Mouse (Mus musculus) lung, postnatal 0 days (tissue): ENCODE data around the gene Rnf19b. TPM values are rescaled to one million over a fixed set of nuclear protein-coding genes. Genes with fewer than 3 reads are reported as not detected.
A peak's percentile ranks its signal among the peaks of the same experiment; 100 is the strongest.

Experiments
- ATAC-seq: fragments of 200-750 bp; cut with Nextera tagmentation; 2 replicates; pipeline ENCODE4 v1.8.0; 2017; ENCODE audit warnings: moderate library complexity
- DNase-seq: peaks from one replicate; pipeline ENCODE4 v3.0.0-alpha.2; 2016; ENCODE audit warnings: low spot score
- H3K27ac ChIP-seq: fragments of 300-500 bp; sonication (generic); 2 replicates; pipeline ENCODE4 v1.5.1; 2014; ENCODE audit warnings: antibody characterized with exemption, mild to moderate bottlenecking, low read length, mixed read lengths
- H3K27me3 ChIP-seq: fragments of 300-500 bp; sonication (generic); replicated peaks from 2 replicates; pipeline ENCODE4 v1.6.1; 2014; ENCODE audit warnings: low read length, mixed read lengths; ENCODE audit not compliant: insufficient read depth
- H3K36me3 ChIP-seq: fragments of 300-500 bp; sonication (generic); 2 replicates; pipeline ENCODE4 v1.6.1; 2014; ENCODE audit warnings: low read length, mixed read lengths; ENCODE audit not compliant: insufficient read depth
- H3K4me1 ChIP-seq: fragments of 300-500 bp; sonication (generic); 2 replicates; pipeline ENCODE4 v1.6.1; 2014; ENCODE audit warnings: antibody characterized with exemption, low read depth, low read length, mixed read lengths; ENCODE audit not compliant: insufficient read depth
- H3K4me2 ChIP-seq: fragments of 300-500 bp; sonication (generic); replicated peaks from 2 replicates; pipeline ENCODE4 v1.6.1; 2014; ENCODE audit warnings: low read depth, mild to moderate bottlenecking, low read length, moderate library complexity, mixed read lengths
- H3K4me3 ChIP-seq: fragments of 300-500 bp; sonication (generic); 2 replicates; pipeline ENCODE4 v1.5.1; 2014; ENCODE audit warnings: low read depth, low read length
- H3K9ac ChIP-seq: fragments of 300-500 bp; sonication (generic); replicated peaks from 2 replicates; pipeline ENCODE4 v1.6.1; 2014; ENCODE audit warnings: low read depth, mild to moderate bottlenecking
- H3K9me3 ChIP-seq: fragments of 300-500 bp; sonication (generic); 2 replicates; pipeline ENCODE4 v1.6.1; 2016; ENCODE audit warnings: low read length, mixed read lengths
- CTCF ChIP-seq: IDR thresholded peaks from 2 replicates; pipeline ENCODE4 v1.5.1; 2016; ENCODE audit warnings: antibody characterized with exemption, mild to moderate bottlenecking
- EP300 ChIP-seq: IDR thresholded peaks from 2 replicates; pipeline ENCODE4 v1.6.1; 2016; ENCODE audit warnings: antibody characterized with exemption, mild to moderate bottlenecking, control low read depth
- WGBS: fragments of 180-500 bp; shearing (Covaris S2); extraction: QIAGEN DNeasy Blood & Tissue Kit; methylation state at CpG from one replicate; pipeline ENCODE4 v1.1.7; 2014; 5-methylcytosine and 5-hydroxymethylcytosine counted together
- polyA plus RNA-seq: library from polyadenylated mRNA; unstranded; fragments of >200 nt; fragmentation: Nextera tagmentation; extraction: Ambion mirVana; gene quantifications from 2 replicates; pipeline ENCODE4 v1.2.1, GENCODE M21; 2015

Gene Rnf19b
- polyA plus RNA-seq, 1 experiment from 2014 or later: 10.9 TPM

DNA sequence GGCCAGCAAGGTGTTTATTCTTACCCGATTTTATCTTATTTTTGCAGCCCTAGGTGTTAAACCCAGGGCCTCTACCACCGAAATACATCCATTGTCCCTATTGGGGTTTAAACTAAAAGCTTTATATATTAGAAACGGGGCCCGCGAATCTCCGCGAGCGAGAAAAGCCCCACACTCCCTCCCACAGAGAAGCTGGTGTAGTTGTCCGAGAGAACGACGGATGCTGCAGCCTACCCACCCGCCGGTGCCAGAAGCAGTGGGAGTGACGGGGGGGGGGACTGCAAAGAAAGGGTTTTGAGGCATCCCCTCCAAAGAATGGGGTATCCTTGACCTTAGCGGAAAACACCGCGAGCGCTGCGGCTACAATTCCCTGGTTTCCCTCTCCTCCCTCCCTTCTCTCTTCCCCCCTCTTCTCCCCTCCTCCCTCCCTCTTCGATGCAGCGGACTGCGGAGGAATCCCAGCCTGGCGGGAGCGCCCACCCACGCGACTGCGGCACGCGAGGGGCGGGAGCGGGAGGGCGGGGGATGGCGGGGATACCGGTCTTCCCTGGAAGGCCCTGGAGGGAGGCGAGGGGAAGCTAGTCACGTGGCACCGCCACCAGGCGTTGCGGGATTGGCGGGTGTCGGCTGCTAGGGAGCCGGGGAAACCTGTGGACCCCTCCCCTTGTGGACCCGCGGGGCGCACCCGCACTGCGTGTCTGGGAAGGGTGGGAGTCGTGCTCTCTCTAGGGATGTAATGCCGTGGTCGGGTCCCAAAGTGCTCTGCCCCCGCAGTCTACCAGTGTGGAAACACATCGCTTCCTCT is 9.4 kb upstream of the Rnf19b start:
- H3K4me2 ChIP-seq: peak overlapping the region; percentile 92
- no peaks in the 10 kb centered on the region for H3K36me3 ChIP-seq
- peaks cover 12% of the 10 kb centered on the region for H3K4me1 ChIP-seq
- TF ChIP-seq CTCF (no peak), EP300 (no peak)
- H3K27ac ChIP-seq: no peak overlapping the region
- no peaks in the 10 kb centered on the region for H3K9me3 ChIP-seq
- H3K27me3 ChIP-seq: peaks cover 22% of the 10 kb centered on the region
- under 1% methylated on average over 47 of the region's 52 CpGs for WGBS
- H3K4me3 ChIP-seq: peak overlapping the region; percentile 48
- ATAC-seq: peak; percentile 71
- peak; percentile 64 for DNase-seq
- H3K9ac ChIP-seq: peak overlapping the region; percentile 32

DNA sequence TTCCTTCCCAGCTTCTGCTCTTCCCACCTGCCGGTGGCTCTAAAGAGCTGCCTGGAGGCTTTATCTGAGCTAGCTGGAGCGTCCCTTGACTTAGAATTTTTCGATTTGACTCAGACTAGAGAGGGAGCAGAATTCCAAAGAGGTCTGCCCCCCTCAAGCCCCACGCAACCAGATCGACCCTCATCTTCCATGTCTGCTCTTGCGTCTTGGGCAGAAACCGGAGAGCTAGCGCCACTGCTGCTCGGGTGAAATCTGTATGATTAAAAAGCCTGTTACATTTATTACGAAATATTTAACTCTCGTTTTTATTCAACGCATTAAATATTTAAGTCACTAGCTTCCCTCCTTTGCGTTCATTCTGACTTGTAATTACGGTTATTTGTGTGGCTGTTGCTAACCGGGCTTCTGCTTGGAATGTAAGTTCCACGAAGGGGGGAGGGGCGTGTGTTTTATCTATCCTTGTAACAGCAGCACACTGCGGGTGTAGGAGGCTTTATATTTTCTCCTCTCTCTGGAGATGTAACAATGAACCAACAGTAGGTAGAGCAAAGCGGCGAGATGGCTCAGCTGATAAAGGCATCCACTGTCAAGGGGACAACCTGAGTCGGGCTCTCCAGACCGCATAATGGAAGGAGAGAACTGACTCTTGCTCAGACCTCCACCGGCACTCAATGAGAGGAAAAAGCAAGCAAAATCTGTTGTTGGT is 8.6 kb upstream of the Rnf19b start:
- DNase-seq: peak; percentile 46
- Histone ChIP-seq H3K27ac (no peak overlapping the region), H3K4me3 (peak overlapping the region; percentile 48), H3K4me1 (peaks cover 12% of the 10 kb centered on the region), H3K27me3 (peaks cover 22% of the 10 kb centered on the region), H3K9me3 (no peaks in the 10 kb centered on the region), H3K36me3 (no peaks in the 10 kb centered on the region), H3K9ac (peak overlapping the region; percentile 32), H3K4me2 (peak overlapping the region; percentile 92)
- 4% methylated on average over 23 of the region's 23 CpGs for WGBS
- no peak; the same call in 1 of the 2 replicates for ATAC-seq
- TF ChIP-seq CTCF: peak; percentile 28; the same call in 1 of the 2 replicates
- TF ChIP-seq EP300: no peak

DNA sequence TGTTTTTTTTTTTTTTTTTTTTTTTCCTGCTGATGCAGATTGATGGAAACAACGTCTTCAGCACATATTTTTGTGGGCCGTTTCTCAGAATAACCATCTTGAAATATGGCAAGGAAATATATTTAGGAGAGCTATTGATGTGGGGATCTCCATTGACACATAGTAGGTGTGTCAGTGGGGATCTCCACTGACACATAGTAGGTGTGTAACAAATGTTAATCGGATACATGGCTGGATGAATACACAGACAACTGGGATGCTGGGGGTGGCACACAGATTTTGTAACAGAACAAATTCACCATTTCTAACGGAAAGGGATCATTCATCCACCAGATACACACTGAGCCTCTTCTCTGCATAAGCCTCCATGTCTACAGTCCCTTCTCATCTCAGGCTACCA is 7.7 kb upstream of the Rnf19b start:
- H3K9me3 ChIP-seq: no peaks in the 10 kb centered on the region
- no peak overlapping the region for H3K4me3 ChIP-seq
- no peak overlapping the region for H3K27ac ChIP-seq
- WGBS: 56% methylated on average over 4 of the region's 4 CpGs
- H3K4me2 ChIP-seq: no peak overlapping the region
- H3K27me3 ChIP-seq: peaks cover 22% of the 10 kb centered on the region
- peaks cover 12% of the 10 kb centered on the region for H3K4me1 ChIP-seq
- H3K9ac ChIP-seq: no peak overlapping the region
- no peak for ATAC-seq
- no peaks in the 10 kb centered on the region for H3K36me3 ChIP-seq
- TF ChIP-seq EP300: no peak
- no peak for TF ChIP-seq CTCF
- no peak for DNase-seq

DNA sequence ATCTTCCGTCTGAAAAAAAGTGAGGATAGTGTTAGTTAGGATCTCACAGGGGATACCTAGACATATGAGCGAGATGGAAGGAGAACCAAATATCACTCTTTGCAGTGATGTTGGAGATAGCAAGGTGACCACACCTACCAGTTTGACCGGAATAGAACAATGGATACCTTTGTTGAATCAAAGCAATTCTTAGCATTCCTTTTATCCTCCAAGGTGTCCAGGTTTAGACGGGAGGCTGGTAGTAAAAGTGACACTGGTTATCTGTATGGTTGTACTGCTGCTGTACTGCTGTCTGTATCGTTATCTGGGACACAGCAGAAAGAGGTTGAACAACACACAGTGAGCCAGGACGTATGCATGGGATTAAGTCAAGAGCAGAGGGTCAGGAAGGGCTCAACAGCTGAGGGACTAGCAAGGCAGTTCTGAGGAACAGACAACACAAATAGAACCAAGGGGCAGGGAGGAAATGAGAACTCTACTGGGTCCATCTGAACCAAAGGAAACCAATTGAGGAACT is 7.1 kb upstream of the Rnf19b start:
- Histone ChIP-seq H3K4me1 (peaks cover 12% of the 10 kb centered on the region), H3K9me3 (no peaks in the 10 kb centered on the region), H3K27me3 (peaks cover 22% of the 10 kb centered on the region), H3K27ac (no peak overlapping the region), H3K9ac (no peak overlapping the region), H3K4me2 (no peak overlapping the region), H3K4me3 (no peak overlapping the region), H3K36me3 (no peaks in the 10 kb centered on the region)
- TF ChIP-seq EP300 (no peak), CTCF (no peak)
- ATAC-seq (no peak), DNase-seq (no peak)
- 50% methylated on average over 6 of the region's 6 CpGs for WGBS

DNA sequence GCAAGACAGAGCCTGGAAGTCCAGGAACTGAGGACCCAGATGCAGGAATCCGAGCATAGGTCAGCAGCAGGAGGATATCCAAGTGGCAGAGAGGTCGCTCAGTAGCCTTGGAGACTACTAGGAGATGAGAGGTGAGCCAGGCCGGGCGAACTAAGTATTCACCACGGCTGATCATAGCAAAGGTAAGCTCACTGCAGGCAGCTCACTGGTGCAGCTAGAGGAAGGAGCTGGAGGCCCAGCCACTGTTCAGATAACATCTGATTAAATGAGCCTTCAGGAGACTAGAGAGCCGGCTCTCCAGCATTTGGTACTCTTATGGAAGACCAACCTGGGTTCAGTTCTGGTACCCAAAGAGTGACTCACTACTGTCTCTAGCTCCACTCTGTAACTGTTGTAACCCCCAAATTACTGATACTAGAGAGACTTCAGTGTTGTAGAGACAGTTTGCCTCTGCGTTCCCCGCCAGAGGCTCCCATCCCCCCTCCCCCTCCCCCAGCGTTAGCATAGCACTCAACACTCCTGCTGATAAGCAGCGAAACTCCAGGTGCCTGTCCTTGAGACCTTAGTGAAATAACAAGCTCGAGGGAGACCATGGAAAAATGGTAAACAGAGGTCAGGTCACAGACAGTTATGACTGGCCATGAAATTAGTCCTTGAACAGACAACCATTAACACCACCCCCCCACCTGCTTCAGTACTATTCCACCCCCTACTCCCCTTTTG is 6.4 kb upstream of the Rnf19b start:
- H3K36me3 ChIP-seq: no peaks in the 10 kb centered on the region
- no peak for DNase-seq
- H3K4me1 ChIP-seq: peaks cover 12% of the 10 kb centered on the region
- no peak overlapping the region for H3K4me2 ChIP-seq
- H3K27ac ChIP-seq: no peak overlapping the region
- H3K9me3 ChIP-seq: no peaks in the 10 kb centered on the region
- H3K9ac ChIP-seq: no peak overlapping the region
- peaks cover 18% of the 10 kb centered on the region for H3K27me3 ChIP-seq
- ATAC-seq: no peak
- no peak for TF ChIP-seq CTCF
- no peak for TF ChIP-seq EP300
- H3K4me3 ChIP-seq: no peak overlapping the region
- WGBS: 22% methylated on average over 11 of the region's 11 CpGs

DNA sequence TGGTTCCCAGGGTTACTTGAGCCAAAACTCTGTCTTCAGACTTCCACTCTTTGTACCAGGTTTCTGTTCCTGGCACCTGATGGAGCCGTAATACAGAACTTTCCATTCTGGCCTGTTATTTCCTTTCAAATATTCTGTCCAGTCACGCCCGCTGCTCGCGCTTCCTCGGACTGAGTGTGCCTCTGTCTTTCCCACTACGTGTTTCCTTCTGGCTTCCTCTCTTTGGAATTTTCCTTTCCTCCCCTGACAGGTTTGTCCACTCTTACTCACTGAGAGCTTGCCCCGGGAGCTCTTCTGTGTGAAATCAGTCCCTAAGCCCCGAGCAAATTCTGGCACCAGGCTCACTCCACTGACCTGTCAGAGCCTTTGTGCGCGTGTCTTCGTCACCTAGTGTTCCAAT is 3.3 kb upstream of the Rnf19b start:
- Histone ChIP-seq H3K27ac (peak overlapping the region; percentile 32; the same call in 1 of the 2 replicates), H3K4me1 (peaks cover 5% of the 10 kb centered on the region; the same call in 1 of the 2 replicates), H3K4me2 (no peak overlapping the region), H3K36me3 (no peaks in the 10 kb centered on the region), H3K4me3 (no peak overlapping the region), H3K9ac (no peak overlapping the region), H3K9me3 (no peaks in the 10 kb centered on the region), H3K27me3 (peaks cover 8% of the 10 kb centered on the region; the same call in 1 of the 2 replicates)
- WGBS: 64% methylated on average over 12 of the region's 12 CpGs
- TF ChIP-seq CTCF: no peak
- TF ChIP-seq EP300: no peak; the same call in 1 of the 2 replicates
- peak; percentile 65 for DNase-seq
- ATAC-seq: no peak
